Mouse (Mus musculus): ENCODE results near the gene Aplp1. TPM values are rescaled to one million over a fixed set of nuclear protein-coding genes. Genes with fewer than 3 reads are reported as not detected.
A peak's percentile ranks its signal among the peaks of the same experiment; 100 is the strongest.

Aplp1 gene
- polyA plus RNA-seq, 1 experiment from 2014 or later = 184 TPM

DNA sequence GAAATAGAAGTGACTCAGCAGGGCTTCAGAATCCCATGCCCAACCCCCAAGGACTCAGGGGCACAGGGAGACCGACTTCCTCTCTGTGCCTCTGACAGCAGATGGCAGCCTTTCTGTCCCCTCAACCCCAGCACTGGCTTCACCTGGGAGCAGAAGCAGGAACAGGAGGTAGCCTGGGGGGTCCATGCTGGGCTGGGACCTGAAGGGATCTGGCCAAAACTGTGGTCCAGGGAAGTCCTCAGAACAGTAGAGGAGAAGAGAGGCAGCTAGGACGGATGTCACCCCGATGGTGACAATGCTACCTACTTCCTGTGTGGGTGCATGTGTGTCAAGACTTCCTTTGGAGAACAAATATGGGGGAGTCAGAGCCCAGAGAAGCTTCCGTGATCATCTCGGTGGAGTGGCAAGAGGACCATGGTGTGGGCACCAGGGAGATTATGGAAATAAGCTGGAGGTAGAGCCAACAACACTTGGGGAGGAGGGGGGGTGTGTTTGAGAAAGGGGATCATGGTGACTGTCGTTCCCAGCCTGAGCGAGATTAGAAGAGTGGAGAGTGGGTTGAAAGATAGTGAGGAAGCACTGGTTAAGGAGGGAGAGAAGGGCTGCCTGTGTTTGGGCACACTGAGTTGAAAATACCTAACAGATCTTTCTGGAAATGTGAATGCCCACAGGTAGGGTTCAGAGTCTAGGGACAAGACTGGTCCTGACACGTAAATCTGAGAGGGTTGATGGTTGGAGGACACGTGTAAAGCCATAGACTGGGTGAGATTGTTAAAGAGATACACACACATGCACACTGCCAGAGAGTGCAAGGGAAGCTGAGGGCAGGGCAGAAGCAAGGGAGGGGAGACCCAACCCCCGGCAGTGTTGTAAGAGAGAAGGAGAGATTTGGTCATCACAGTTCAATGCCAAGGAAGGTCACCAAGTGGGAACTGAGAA lies 25.5 kb downstream of the Aplp1 start, which contains the start of gene Hcst:
Gene Hcst (minus strand): TSS at position 294 of the 939 bp plus-strand sequence.
- Histone ChIP-seq H3K27me3 (ENCODE audit: insufficient read depth, poor library complexity, severe bottlenecking) (peaks cover 41% of the 10 kb centered on the region), H3K4me1 (replicated peaks) (peaks cover 24% of the 10 kb centered on the region), H3K36me3 (0 out of 2 replicates have a peak, but pooled peaks cover 4% of the 10 kb centered on the region), H3K4me3 (no peak within 1 kb of the TSS), H3K27ac (no peak within 1 kb of the TSS), H3K9me3 (no peaks in the 10 kb centered on the region)
- 75% methylated on average over 10 of the region's 10 CpGs for WGBS
- DNase-seq (ENCODE audit: low spot score) = no peak

- no peak overlapping the region for H3K27ac ChIP-seq
- peaks cover 17% of the 10 kb centered on the region for H3K4me1 ChIP-seq (replicated peaks)
- peaks cover 28% of the 10 kb centered on the region for H3K27me3 ChIP-seq (ENCODE audit: insufficient read depth, poor library complexity, severe bottlenecking)
- no peak for DNase-seq (ENCODE audit: low spot score)
- 76% methylated on average over 9 of the region's 9 CpGs for WGBS
- no peaks in the 10 kb centered on the region for H3K9me3 ChIP-seq
- H3K36me3 ChIP-seq = no peaks in the 10 kb centered on the region
- no peak overlapping the region for H3K4me3 ChIP-seq
Measured at GRCm38 (mm10) chr7:30417856-30418255, 27.5 kb downstream of the Aplp1 start.

DNA sequence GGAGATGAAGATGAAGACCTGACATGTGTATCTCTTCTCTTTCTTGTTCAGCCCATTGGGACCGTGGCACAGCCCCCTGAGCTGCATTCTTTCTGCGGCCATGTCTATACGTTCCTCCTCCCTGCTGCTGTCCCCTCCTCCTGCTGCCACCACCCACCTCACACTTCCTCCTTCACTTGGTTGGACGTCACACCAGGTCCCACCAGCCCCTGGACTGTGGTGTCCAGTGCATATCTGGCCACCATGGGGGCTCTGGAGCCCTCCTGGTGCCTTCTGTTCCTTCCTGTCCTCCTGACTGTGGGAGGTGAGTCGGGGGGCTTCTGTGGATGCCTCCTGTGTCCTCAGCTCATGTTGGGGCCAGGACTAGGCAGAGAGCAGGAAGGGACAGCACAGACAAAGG lies 31.7 kb downstream of the Aplp1 start, which contains the start of gene Tyrobp:
Gene Tyrobp (plus strand): TSS at position 165 of the 400 bp plus-strand sequence.
- 75% methylated on average over 5 of the region's 5 CpGs for WGBS
- H3K4me3 ChIP-seq = no peak within 1 kb of the TSS

GRCm38 (mm10) chr7:30412735-30413147 lies 32.6 kb downstream of the Aplp1 start:
- Histone ChIP-seq H3K4me1 (replicated peaks) (no peaks in the 10 kb centered on the region), H3K9me3 (no peaks in the 10 kb centered on the region), H3K27me3 (ENCODE audit: insufficient read depth, poor library complexity, severe bottlenecking) (0 out of 2 replicates have a peak, but pooled peaks cover 8% of the 10 kb centered on the region), H3K27ac (no peak overlapping the region), H3K36me3 (no peaks in the 10 kb centered on the region), H3K4me3 (no peak overlapping the region)
- WGBS = 54% methylated on average over 4 of the region's 4 CpGs
- no peak for DNase-seq (ENCODE audit: low spot score)

More for the DNA sequence above, 31.7 kb downstream of the Aplp1 start, which contains the start of gene Tyrobp:
- Histone ChIP-seq H3K27me3 (ENCODE audit: insufficient read depth, poor library complexity, severe bottlenecking) (0 out of 2 replicates have a peak, but pooled peaks cover 8% of the 10 kb centered on the region), H3K27ac (no peak within 1 kb of the TSS), H3K4me1 (replicated peaks) (no peaks in the 10 kb centered on the region), H3K36me3 (no peaks in the 10 kb centered on the region), H3K9me3 (no peaks in the 10 kb centered on the region)
- DNase-seq (ENCODE audit: low spot score) = no peak

GRCm38 (mm10) chr7:30411023-30411422 lies 34.3 kb downstream of the Aplp1 start:
- no peaks in the 10 kb centered on the region for H3K36me3 ChIP-seq
- H3K9me3 ChIP-seq = no peaks in the 10 kb centered on the region
- WGBS = 74% methylated on average over 3 of the region's 3 CpGs
- no peak for DNase-seq (ENCODE audit: low spot score)
- H3K4me1 ChIP-seq (replicated peaks) = no peaks in the 10 kb centered on the region
- H3K27ac ChIP-seq = no peak overlapping the region
- H3K27me3 ChIP-seq (ENCODE audit: insufficient read depth, poor library complexity, severe bottlenecking) = 0 out of 2 replicates have a peak, but pooled peaks cover 8% of the 10 kb centered on the region
- H3K4me3 ChIP-seq = no peak overlapping the region

- WGBS = 79% methylated on average over 2 of the region's 2 CpGs
Measured at GRCm38 (mm10) chr7:30409789-30410188, 35.5 kb downstream of the Aplp1 start.

GRCm38 (mm10) chr7:30408639-30409038 lies 36.7 kb downstream of the Aplp1 start:
- no peak for DNase-seq (ENCODE audit: low spot score)
- Histone ChIP-seq H3K27me3 (ENCODE audit: insufficient read depth, poor library complexity, severe bottlenecking) (0 out of 2 replicates have a peak, but pooled peaks cover 8% of the 10 kb centered on the region), H3K4me3 (no peak overlapping the region), H3K36me3 (no peaks in the 10 kb centered on the region), H3K9me3 (no peaks in the 10 kb centered on the region), H3K27ac (no peak overlapping the region), H3K4me1 (replicated peaks) (no peaks in the 10 kb centered on the region)
- WGBS = 90% methylated on average over 3 of the region's 3 CpGs

More at GRCm38 (mm10) chr7:30409789-30410188, 35.5 kb downstream of the Aplp1 start:
- H3K36me3 ChIP-seq = no peaks in the 10 kb centered on the region
- H3K4me3 ChIP-seq = no peak overlapping the region
- no peaks in the 10 kb centered on the region for H3K4me1 ChIP-seq (replicated peaks)
- DNase-seq (ENCODE audit: low spot score) = no peak
- no peak overlapping the region for H3K27ac ChIP-seq
- no peaks in the 10 kb centered on the region for H3K9me3 ChIP-seq
- 0 out of 2 replicates have a peak, but pooled peaks cover 8% of the 10 kb centered on the region for H3K27me3 ChIP-seq (ENCODE audit: insufficient read depth, poor library complexity, severe bottlenecking)

GRCm38 (mm10) chr7:30402343-30402742 lies 43.0 kb downstream of the Aplp1 start:
- Histone ChIP-seq H3K27ac (no peak overlapping the region), H3K36me3 (no peaks in the 10 kb centered on the region), H3K4me3 (no peak overlapping the region), H3K9me3 (no peaks in the 10 kb centered on the region), H3K4me1 (replicated peaks) (peaks cover 13% of the 10 kb centered on the region), H3K27me3 (ENCODE audit: insufficient read depth, poor library complexity, severe bottlenecking) (no peaks in the 10 kb centered on the region)
- no peak for DNase-seq (ENCODE audit: low spot score)
- 72% methylated on average over 4 of the region's 4 CpGs for WGBS

GRCm38 (mm10) chr7:30399671-30400070 lies 45.7 kb downstream of the Aplp1 start:
- H3K4me3 ChIP-seq = no peak overlapping the region
- 48% methylated on average over 7 of the region's 7 CpGs for WGBS
- H3K9me3 ChIP-seq = no peaks in the 10 kb centered on the region
- peaks cover 13% of the 10 kb centered on the region for H3K4me1 ChIP-seq (replicated peaks)
- H3K36me3 ChIP-seq = no peaks in the 10 kb centered on the region
- no peaks in the 10 kb centered on the region for H3K27me3 ChIP-seq (ENCODE audit: insufficient read depth, poor library complexity, severe bottlenecking)
- DNase-seq (ENCODE audit: low spot score) = no peak
- H3K27ac ChIP-seq = peak overlapping the region; percentile 45; the same call in 1 of the 2 replicates

GRCm38 (mm10) chr7:30394871-30395270 lies 50.5 kb downstream of the Aplp1 start:
- WGBS = 42% methylated on average over 2 of the region's 2 CpGs
- peaks cover 9% of the 10 kb centered on the region for H3K4me1 ChIP-seq (replicated peaks)
- H3K27ac ChIP-seq = no peak overlapping the region
- no peaks in the 10 kb centered on the region for H3K9me3 ChIP-seq
- no peak overlapping the region for H3K4me3 ChIP-seq
- no peaks in the 10 kb centered on the region for H3K27me3 ChIP-seq (ENCODE audit: insufficient read depth, poor library complexity, severe bottlenecking)
- no peaks in the 10 kb centered on the region for H3K36me3 ChIP-seq
- no peak for DNase-seq (ENCODE audit: low spot score)

GRCm38 (mm10) chr7:30394379-30394778 lies 51.0 kb downstream of the Aplp1 start:
- no peaks in the 10 kb centered on the region for H3K9me3 ChIP-seq
- no peaks in the 10 kb centered on the region for H3K27me3 ChIP-seq (ENCODE audit: insufficient read depth, poor library complexity, severe bottlenecking)
- no peaks in the 10 kb centered on the region for H3K36me3 ChIP-seq
- peak; percentile 8 for DNase-seq (ENCODE audit: low spot score)
- 65% methylated on average over 11 of the region's 11 CpGs for WGBS
- H3K27ac ChIP-seq = 0 out of 2 replicates have a peak overlapping the region, but pooled peaks have one; percentile 16
- H3K4me1 ChIP-seq (replicated peaks) = peaks cover 4% of the 10 kb centered on the region
- H3K4me3 ChIP-seq = no peak overlapping the region

DNA sequence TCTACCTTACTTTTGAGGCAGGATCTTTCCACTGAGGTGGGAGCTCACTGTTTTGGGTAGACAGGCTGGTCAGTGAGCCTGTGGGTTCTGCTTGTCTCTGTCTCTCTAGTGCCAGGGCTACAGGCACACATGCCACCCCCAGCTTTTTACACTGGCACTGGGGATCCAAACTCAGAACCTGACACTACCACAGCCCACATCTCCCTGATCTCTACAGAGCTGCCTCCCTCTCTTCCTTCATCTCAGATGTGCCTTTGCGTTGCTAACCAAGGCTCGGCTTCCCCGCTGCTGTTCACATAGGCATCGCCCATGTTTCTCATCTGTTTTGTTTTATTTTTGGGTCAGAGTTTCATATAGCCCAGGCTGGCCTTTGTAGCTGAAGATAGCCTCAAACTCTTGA lies 51.7 kb downstream of the Aplp1 start:
- Histone ChIP-seq H3K27me3 (ENCODE audit: insufficient read depth, poor library complexity, severe bottlenecking) (no peaks in the 10 kb centered on the region), H3K36me3 (no peaks in the 10 kb centered on the region), H3K4me1 (replicated peaks) (no peaks in the 10 kb centered on the region), H3K9me3 (no peaks in the 10 kb centered on the region), H3K4me3 (no peak overlapping the region), H3K27ac (0 out of 2 replicates have a peak overlapping the region, but pooled peaks have one; percentile 16)
- no peak for DNase-seq (ENCODE audit: low spot score)
- WGBS = 86% methylated on average over 4 of the region's 4 CpGs
